Mouse (Mus musculus) T-cell, adult 2 months (primary cell): ENCODE results near the gene Gse1.

ENCODE experiments used
- DNase-seq: peaks from one replicate; pipeline ENCODE4 v3.0.0; 2022; ENCODE audit warnings: low spot score

Gse1 gene

GRCm38 (mm10) chr8:120485116-120485515 lies 256.9 kb downstream of the Gse1 start:
- DNase-seq: no peak

- DNase-seq: no peak
Measured at GRCm38 (mm10) chr8:120485551-120486476, 257.6 kb downstream of the Gse1 start.

GRCm38 (mm10) chr8:120486477-120487376 lies 258.5 kb downstream of the Gse1 start:
- DNase-seq: peak; percentile 53

GRCm38 (mm10) chr8:120487377-120487728 lies 259.1 kb downstream of the Gse1 start:
- no peak for DNase-seq

- peak; percentile 59 for DNase-seq
Measured at GRCm38 (mm10) chr8:120487729-120488510, 259.7 kb downstream of the Gse1 start.

GRCm38 (mm10) chr8:120488636-120489131 lies 260.4 kb downstream of the Gse1 start:
- DNase-seq: no peak

GRCm38 (mm10) chr8:120489142-120489754 lies 261.0 kb downstream of the Gse1 start:
- peak; percentile 83 for DNase-seq

GRCm38 (mm10) chr8:120489771-120490281 lies 261.6 kb downstream of the Gse1 start:
- DNase-seq: no peak

- DNase-seq: no peak
Measured at GRCm38 (mm10) chr8:120490354-120491141, 262.3 kb downstream of the Gse1 start.

- DNase-seq: no peak
Measured at GRCm38 (mm10) chr8:120491166-120491793, 263.0 kb downstream of the Gse1 start.

GRCm38 (mm10) chr8:120492193-120492880 lies 264.1 kb downstream of the Gse1 start:
- no peak for DNase-seq

GRCm38 (mm10) chr8:120492881-120493220 lies 264.6 kb downstream of the Gse1 start:
- DNase-seq: no peak

- DNase-seq: no peak
Measured at GRCm38 (mm10) chr8:120493508-120494464, 265.5 kb downstream of the Gse1 start.

GRCm38 (mm10) chr8:120494903-120495302 lies 266.6 kb downstream of the Gse1 start:
- DNase-seq: no peak

- no peak for DNase-seq
Measured at GRCm38 (mm10) chr8:120495461-120495860, 267.2 kb downstream of the Gse1 start.

GRCm38 (mm10) chr8:120496478-120496877 lies 268.2 kb downstream of the Gse1 start:
- DNase-seq: no peak

GRCm38 (mm10) chr8:120497503-120497946 lies 269.3 kb downstream of the Gse1 start:
- DNase-seq: peak; percentile 65

- DNase-seq: no peak
Measured at GRCm38 (mm10) chr8:120498349-120498831, 270.1 kb downstream of the Gse1 start.
